Comparison of ENCODE assay signal across 19 mouse cellular contexts in genomic region chr1:47603989-47604360, GRCm38 (mm10).
"Had no signal": no experiment of that assay in that cellular context is flagged by ENCODE, and none has a peak within 500 bp of the region (broad histone marks: within the 10 kb centered on the region; RNA-seq: fewer than 3 reads in every experiment).

No protein-coding gene starts in this region.

- H3K4me2 ChIP-seq: liver, embryonic 15.5 days; lung, embryonic 15.5 days; midbrain, embryonic 11.5 days; neural tube, embryonic 13.5 days; neural tube, embryonic 15.5 days had no signal

- H3K9ac ChIP-seq: liver, embryonic 15.5 days; liver, postnatal 0 days; lung, embryonic 15.5 days; neural tube, embryonic 13.5 days; neural tube, embryonic 15.5 days had no signal

- ATAC-seq: liver, postnatal 0 days; lung, postnatal 0 days had no signal

- H3K9me3 ChIP-seq: liver, embryonic 15.5 days; lung, embryonic 15.5 days; neural tube, embryonic 13.5 days; neural tube, embryonic 15.5 days had no signal

- H3K27ac ChIP-seq: liver, embryonic 15.5 days; lung, embryonic 15.5 days; macrophage; neural tube, embryonic 13.5 days; neural tube, embryonic 15.5 days had no signal

- H3K4me1 ChIP-seq: liver, embryonic 15.5 days; lung, embryonic 15.5 days; megakaryocyte, embryonic 14.5 days; neural tube, embryonic 15.5 days had no signal

- H3K36me3 ChIP-seq: liver, embryonic 15.5 days; lung, embryonic 15.5 days; neural tube, embryonic 13.5 days; neural tube, embryonic 15.5 days had no signal

- DNase-seq: liver, postnatal 0 days; lung, adult 2 months; lung, postnatal 14 days; lung, postnatal 36 days; right cerebral cortex, adult 18-20 months; right cerebral cortex, postnatal 25 days; right cerebral cortex, postnatal 4 days; spleen, adult 18-20 months; thymus, adult 18-20 months; thymus, postnatal 14 days; thymus, postnatal 36 days had no signal

- H3K4me3 ChIP-seq: liver, embryonic 15.5 days; lung, embryonic 15.5 days; megakaryocyte, embryonic 14.5 days; neural tube, embryonic 13.5 days; neural tube, embryonic 15.5 days had no signal

- H3K27me3 ChIP-seq: liver, embryonic 15.5 days; lung, embryonic 15.5 days; megakaryocyte, embryonic 14.5 days; neural tube, embryonic 13.5 days; neural tube, embryonic 15.5 days had no signal
